Mouse (Mus musculus) stomach, embryonic 15.5 days (tissue): ENCODE measurements around the gene Spag9. TPM values are rescaled to one million over a fixed set of nuclear protein-coding genes. Genes with fewer than 3 reads are reported as not detected.

Experiments
- ATAC-seq: fragments of 200-750 bp; cut with Nextera tagmentation; 2 replicates; pipeline ENCODE4 v1.8.0; 2017; ENCODE audit warnings: low read depth, moderate number of reproducible peaks, moderate TSS enrichment; ENCODE audit not compliant: insufficient read depth, low FRiP score
- H3K27ac ChIP-seq: fragments of 300-500 bp; sonication (generic); 2 replicates; pipeline ENCODE4 v1.5.1; 2015; ENCODE audit warnings: mild to moderate bottlenecking, inconsistent platforms
- H3K27me3 ChIP-seq: fragments of 300-500 bp; sonication (generic); replicated peaks from 2 replicates; pipeline ENCODE4 v1.6.1; 2015; ENCODE audit warnings: inconsistent platforms
- H3K36me3 ChIP-seq: fragments of 300-500 bp; sonication (generic); 2 replicates; pipeline ENCODE4 v1.6.1; 2015; ENCODE audit warnings: inconsistent platforms
- H3K4me1 ChIP-seq: fragments of 300-500 bp; sonication (generic); 2 replicates; pipeline ENCODE4 v1.6.1; 2015; ENCODE audit warnings: inconsistent platforms
- H3K4me2 ChIP-seq: fragments of 300-500 bp; sonication (generic); 2 replicates; pipeline ENCODE4 v1.6.1; 2015; ENCODE audit warnings: mild to moderate bottlenecking, inconsistent platforms
- H3K4me3 ChIP-seq: fragments of 300-500 bp; sonication (generic); replicated peaks from 2 replicates; pipeline ENCODE4 v1.5.1; 2015; ENCODE audit warnings: inconsistent platforms
- H3K9ac ChIP-seq: fragments of 300-500 bp; sonication (generic); 2 replicates; pipeline ENCODE4 v1.6.1; 2015; ENCODE audit warnings: inconsistent platforms
- H3K9me3 ChIP-seq: fragments of 300-500 bp; sonication (generic); 2 replicates; pipeline ENCODE4 v1.6.1; 2016; ENCODE audit warnings: inconsistent platforms
- WGBS: fragments of 180-500 bp; shearing (Covaris S2); methylation state at CpG from one replicate; pipeline ENCODE4 v1.1.7; 2015; 5-methylcytosine and 5-hydroxymethylcytosine counted together
- polyA plus RNA-seq: library from polyadenylated mRNA; unstranded; fragments of >200 nt; fragmentation: Nextera tagmentation; extraction: Ambion mirVana; gene quantifications from 2 replicates; pipeline ENCODE4 v1.2.1, GENCODE M21; 2015

Spag9 gene
- polyA plus RNA-seq, 1 experiment from 2014 or later, result 45.6 TPM

GRCm38 (mm10) chr11:94138411-94139231 is 142.7 kb downstream of the Spag9 start:
- Histone ChIP-seq H3K27me3 (no peaks in the 10 kb centered on the region), H3K4me1 (peaks cover 33% of the 10 kb centered on the region), H3K4me2 (peak overlapping the region; percentile 3; the same call in 1 of the 2 replicates), H3K27ac (peak overlapping the region; percentile 73; the same call in 1 of the 2 replicates), H3K9ac (no peak overlapping the region), H3K9me3 (no peaks in the 10 kb centered on the region), H3K4me3 (no peak overlapping the region), H3K36me3 (no peaks in the 10 kb centered on the region)
- WGBS, result 36% methylated on average over 24 of the region's 24 CpGs
- ATAC-seq, result no peak

DNA sequence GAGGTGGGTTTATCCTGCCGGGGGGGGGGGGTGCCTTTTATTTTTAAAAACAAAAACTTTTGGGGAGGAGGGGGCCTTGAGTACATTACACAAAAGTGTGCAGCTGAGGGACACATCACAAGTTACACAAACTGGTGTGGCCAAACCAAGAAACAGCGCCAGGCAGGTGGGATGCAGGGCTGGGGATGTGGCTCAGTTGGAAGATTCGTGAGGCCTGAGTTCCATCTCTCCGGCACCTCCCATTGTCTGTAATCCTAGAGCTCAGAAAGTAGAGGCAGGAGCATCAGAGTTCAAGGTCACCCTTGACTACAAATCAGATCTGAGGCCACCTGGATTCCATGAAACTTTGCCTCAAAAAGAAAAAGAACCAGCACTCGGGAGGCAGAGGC is 143.3 kb downstream of the Spag9 start:
- WGBS, result 87% methylated on average over 5 of the region's 5 CpGs
- H3K4me1 ChIP-seq, result peaks cover 27% of the 10 kb centered on the region
- H3K4me2 ChIP-seq, result no peak overlapping the region
- no peak for ATAC-seq
- no peaks in the 10 kb centered on the region for H3K27me3 ChIP-seq
- H3K36me3 ChIP-seq, result no peaks in the 10 kb centered on the region
- no peak overlapping the region for H3K27ac ChIP-seq
- no peak overlapping the region for H3K9ac ChIP-seq
- no peaks in the 10 kb centered on the region for H3K9me3 ChIP-seq
- no peak overlapping the region for H3K4me3 ChIP-seq

GRCm38 (mm10) chr11:94140540-94140939 is 144.6 kb downstream of the Spag9 start:
- ATAC-seq, result no peak
- Histone ChIP-seq H3K27ac (no peak overlapping the region), H3K4me2 (no peak overlapping the region), H3K9ac (no peak overlapping the region), H3K27me3 (no peaks in the 10 kb centered on the region), H3K9me3 (no peaks in the 10 kb centered on the region), H3K4me3 (no peak overlapping the region), H3K36me3 (no peaks in the 10 kb centered on the region), H3K4me1 (peaks cover 29% of the 10 kb centered on the region)
- 69% methylated on average over 3 of the region's 3 CpGs for WGBS

GRCm38 (mm10) chr11:94141564-94141963 is 145.7 kb downstream of the Spag9 start:
- H3K4me2 ChIP-seq, result no peak overlapping the region
- ATAC-seq, result no peak
- H3K9me3 ChIP-seq, result no peaks in the 10 kb centered on the region
- no peak overlapping the region for H3K27ac ChIP-seq
- no peaks in the 10 kb centered on the region for H3K27me3 ChIP-seq
- no peak overlapping the region for H3K9ac ChIP-seq
- no peak overlapping the region for H3K4me3 ChIP-seq
- 43% methylated on average over 3 of the region's 3 CpGs for WGBS
- H3K4me1 ChIP-seq, result peaks cover 27% of the 10 kb centered on the region
- no peaks in the 10 kb centered on the region for H3K36me3 ChIP-seq

DNA sequence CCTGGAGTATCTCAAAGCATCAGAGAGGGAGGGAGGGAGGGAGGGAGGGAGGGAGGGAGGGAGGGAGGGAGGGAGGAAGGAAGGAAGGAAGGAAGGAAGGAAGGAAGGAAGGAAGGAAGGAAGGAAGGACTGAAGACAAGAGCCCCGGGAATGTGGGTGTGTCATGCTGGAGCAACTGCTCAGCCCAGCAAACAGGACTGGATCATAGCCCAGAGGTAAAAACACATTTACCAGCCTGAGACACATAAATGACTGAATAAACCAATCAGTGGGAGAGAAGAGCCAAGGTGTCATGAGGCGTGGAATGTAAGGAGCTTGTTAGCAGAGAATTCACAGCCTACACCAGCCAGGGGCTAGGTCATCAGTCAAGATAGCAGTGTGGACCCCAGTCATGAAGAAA is 147.4 kb downstream of the Spag9 start:
- no peak overlapping the region for H3K27ac ChIP-seq
- no peaks in the 10 kb centered on the region for H3K27me3 ChIP-seq
- ATAC-seq, result no peak
- no peak overlapping the region for H3K9ac ChIP-seq
- H3K4me2 ChIP-seq, result no peak overlapping the region
- no peaks in the 10 kb centered on the region for H3K9me3 ChIP-seq
- no peaks in the 10 kb centered on the region for H3K36me3 ChIP-seq
- no peak overlapping the region for H3K4me3 ChIP-seq
- WGBS, result 62% methylated on average over 2 of the region's 2 CpGs
- peaks cover 12% of the 10 kb centered on the region for H3K4me1 ChIP-seq

DNA sequence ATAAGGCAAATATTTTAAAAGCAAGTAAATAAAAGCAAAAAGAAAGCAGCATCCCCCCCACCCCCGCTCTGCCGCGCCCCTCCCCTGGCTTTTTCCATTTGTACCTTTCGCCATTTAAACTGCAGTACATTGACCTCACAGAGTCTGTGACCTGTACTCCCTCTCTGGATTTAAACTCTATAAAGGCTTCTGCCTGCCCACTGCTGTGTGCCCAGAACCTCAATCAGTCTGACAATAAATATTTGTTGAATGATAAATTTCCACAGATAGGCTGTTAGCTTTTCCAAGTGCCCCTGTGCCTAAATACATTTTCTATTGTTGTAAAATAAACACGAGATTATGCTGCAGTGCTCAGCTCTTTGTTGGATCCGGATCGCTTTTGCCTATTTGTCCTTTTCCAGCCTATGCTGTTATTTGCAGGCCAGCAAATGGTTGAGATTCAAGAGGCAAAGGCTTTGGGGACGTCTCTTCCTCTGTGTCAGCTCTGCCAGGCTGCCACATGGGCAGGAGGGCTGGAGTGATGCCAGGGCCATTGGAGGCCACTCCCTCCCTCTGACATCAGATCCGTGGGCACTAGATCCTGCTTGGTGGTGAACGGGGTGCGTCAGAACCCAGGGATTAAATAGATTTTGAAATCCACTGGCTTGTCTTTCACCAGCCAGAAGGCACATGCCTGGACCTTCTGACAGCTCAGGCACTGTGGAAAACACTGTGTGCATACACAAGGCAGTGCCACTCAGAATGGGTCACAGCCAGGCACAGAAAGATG is 149.1 kb downstream of the Spag9 start:
- Histone ChIP-seq H3K4me2 (no peak overlapping the region), H3K9ac (no peak overlapping the region), H3K4me1 (peaks cover 15% of the 10 kb centered on the region; the same call in 1 of the 2 replicates), H3K27ac (peak overlapping the region; percentile 49), H3K9me3 (no peaks in the 10 kb centered on the region), H3K27me3 (no peaks in the 10 kb centered on the region), H3K4me3 (no peak overlapping the region), H3K36me3 (no peaks in the 10 kb centered on the region)
- WGBS, result 52% methylated on average over 11 of the region's 11 CpGs
- ATAC-seq, result peak; percentile 82

GRCm38 (mm10) chr11:94146049-94146605 is 150.2 kb downstream of the Spag9 start:
- Histone ChIP-seq H3K27ac (no peak overlapping the region), H3K4me3 (no peak overlapping the region), H3K9ac (no peak overlapping the region), H3K4me1 (peaks cover 26% of the 10 kb centered on the region; the same call in 1 of the 2 replicates), H3K27me3 (no peaks in the 10 kb centered on the region), H3K36me3 (no peaks in the 10 kb centered on the region), H3K9me3 (no peaks in the 10 kb centered on the region), H3K4me2 (no peak overlapping the region)
- 89% methylated on average over 14 of the region's 14 CpGs for WGBS
- no peak for ATAC-seq

GRCm38 (mm10) chr11:94146733-94147485 is 151.0 kb downstream of the Spag9 start:
- no peak overlapping the region for H3K4me2 ChIP-seq
- no peaks in the 10 kb centered on the region for H3K36me3 ChIP-seq
- H3K4me1 ChIP-seq, result peaks cover 26% of the 10 kb centered on the region; the same call in 1 of the 2 replicates
- WGBS, result 77% methylated on average over 11 of the region's 11 CpGs
- no peak for ATAC-seq
- no peak overlapping the region for H3K9ac ChIP-seq
- H3K27ac ChIP-seq, result no peak overlapping the region
- H3K4me3 ChIP-seq, result no peak overlapping the region
- H3K9me3 ChIP-seq, result no peaks in the 10 kb centered on the region
- no peaks in the 10 kb centered on the region for H3K27me3 ChIP-seq

DNA sequence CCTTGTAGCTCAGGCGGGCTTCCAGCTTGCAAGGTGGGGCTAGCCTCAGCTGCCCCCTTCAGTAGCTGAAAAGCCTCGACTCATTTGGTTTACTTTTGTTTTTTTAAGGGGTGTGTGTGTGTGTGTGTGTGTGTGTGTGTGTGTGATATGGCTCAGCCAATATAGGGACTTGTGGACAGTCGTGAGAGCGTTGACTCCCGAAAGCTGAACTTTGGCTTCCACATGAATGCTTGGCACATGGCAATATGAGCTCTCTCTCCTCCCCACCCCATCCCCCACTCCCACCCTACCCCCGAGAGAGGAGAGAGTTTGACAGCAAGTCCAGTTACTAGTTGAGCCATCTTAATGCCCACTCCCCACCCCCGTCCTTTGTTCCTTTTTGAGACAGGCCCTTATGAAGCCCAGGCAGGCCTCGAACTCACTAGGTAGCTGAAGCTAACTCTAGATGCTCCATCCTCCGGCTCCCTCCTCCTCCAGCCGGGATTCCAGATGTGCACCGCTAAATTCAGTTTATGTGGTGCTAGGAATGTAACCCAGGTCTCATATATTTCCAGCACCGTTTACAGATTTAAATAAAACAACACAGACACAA is 152.3 kb downstream of the Spag9 start:
- H3K36me3 ChIP-seq, result no peaks in the 10 kb centered on the region
- 63% methylated on average over 12 of the region's 12 CpGs for WGBS
- H3K9ac ChIP-seq, result no peak overlapping the region
- no peaks in the 10 kb centered on the region for H3K27me3 ChIP-seq
- ATAC-seq, result no peak
- H3K27ac ChIP-seq, result no peak overlapping the region
- H3K4me3 ChIP-seq, result no peak overlapping the region
- no peaks in the 10 kb centered on the region for H3K9me3 ChIP-seq
- H3K4me1 ChIP-seq, result peaks cover 26% of the 10 kb centered on the region; the same call in 1 of the 2 replicates
- no peak overlapping the region for H3K4me2 ChIP-seq

DNA sequence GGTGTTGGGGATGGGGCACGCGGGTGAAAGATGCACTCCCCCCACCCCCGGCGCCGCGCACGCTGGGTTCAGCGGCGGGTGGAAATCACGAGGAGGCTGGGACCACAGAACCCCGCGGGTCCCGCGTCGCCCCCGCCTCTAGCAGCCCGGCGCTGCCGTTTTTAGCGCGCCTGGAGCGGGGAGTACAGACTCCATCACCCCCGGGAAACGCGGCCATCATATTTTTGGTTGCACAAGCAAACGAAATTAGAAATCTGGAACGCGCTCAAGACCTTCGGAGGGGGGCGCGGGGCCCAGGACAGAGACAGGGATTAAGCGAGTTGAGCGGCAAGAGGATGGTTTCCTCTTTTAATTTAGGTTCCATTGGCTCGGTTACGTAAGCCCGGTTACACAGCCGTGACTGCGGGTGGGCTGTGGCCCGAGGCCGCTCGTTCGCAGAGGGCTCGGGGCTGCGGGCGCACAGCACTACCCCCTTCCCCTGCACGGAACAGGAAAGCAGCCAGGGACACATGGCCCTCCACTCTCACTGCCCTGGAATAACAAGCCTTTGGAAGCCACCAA is 153.1 kb downstream of the Spag9 start:
- peak overlapping the region; percentile 90 for H3K4me2 ChIP-seq
- peak overlapping the region; percentile 47 for H3K4me3 ChIP-seq
- no peaks in the 10 kb centered on the region for H3K9me3 ChIP-seq
- no peak for ATAC-seq
- WGBS, result under 1% methylated on average over 46 of the region's 46 CpGs
- H3K9ac ChIP-seq, result peak overlapping the region; percentile 3; the same call in 1 of the 2 replicates
- no peaks in the 10 kb centered on the region for H3K36me3 ChIP-seq
- no peaks in the 10 kb centered on the region for H3K27me3 ChIP-seq
- no peak overlapping the region for H3K27ac ChIP-seq
- peaks cover 26% of the 10 kb centered on the region; the same call in 1 of the 2 replicates for H3K4me1 ChIP-seq
